Mouse (Mus musculus) CD4-positive, CD25-positive, alpha-beta regulatory T cell, adult 2 months (primary cell): ENCODE measurements around the gene Nanog.

Experiments
- DNase-seq: peaks from one replicate; pipeline ENCODE4 v3.0.0-alpha.2; 2012; ENCODE audit warnings: low read depth, low spot score

The Nanog gene

GRCm38 (mm10) chr6:122762480-122762879 lies 55.2 kb downstream of the Nanog start:
- DNase-seq, result no peak

- peak; percentile 45 for DNase-seq
Observed at GRCm38 (mm10) chr6:122762952-122763700, 55.8 kb downstream of the Nanog start.

GRCm38 (mm10) chr6:122763844-122764445 lies 56.7 kb downstream of the Nanog start:
- DNase-seq, result no peak
